ENCODE assay signal across 13 mouse cellular contexts in genomic region chr3:37378412-37378811, GRCm38 (mm10). TPM values are rescaled to one million over a fixed set of nuclear protein-coding genes. Genes with fewer than 3 reads are reported as not detected.
DNase-seq lines count a peak whose midpoint lies in the region; ATAC-seq and TF ChIP-seq lines count a peak whose summit lies in the region.
"Had no signal": no experiment of that assay in that cellular context is flagged by ENCODE, and none has a peak within 500 bp of the region (broad histone marks: within the 10 kb centered on the region; RNA-seq: fewer than 3 reads in every experiment).

No protein-coding gene starts in this region.

- 69% methylated on average over 6 of the region's 6 CpGs for WGBS in hindbrain, postnatal 0 days
- 79% methylated on average over 6 of the region's 6 CpGs for WGBS in hindbrain, embryonic 10.5 days
- WGBS in kidney, embryonic 16.5 days = 38% methylated on average over 6 of the region's 6 CpGs

- no peak overlapping the region for H3K27ac ChIP-seq in hindbrain, postnatal 0 days
- no peak overlapping the region for H3K27ac ChIP-seq in hindbrain, embryonic 10.5 days
- peak overlapping the region; percentile 40; the same call in 1 of the 2 replicates for H3K27ac ChIP-seq in kidney, embryonic 16.5 days (ENCODE audit: low read length)

- no peak overlapping the region for H3K4me3 ChIP-seq in hindbrain, postnatal 0 days (ENCODE audit: low read length)
- H3K4me3 ChIP-seq in hindbrain, embryonic 10.5 days = no peak overlapping the region
- no peak overlapping the region for H3K4me3 ChIP-seq in kidney, embryonic 16.5 days (ENCODE audit: low read length)

- no peak for DNase-seq in hindbrain, postnatal 0 days (ENCODE audit: low spot score)
- DNase-seq in hindbrain, embryonic 10.5 days (ENCODE audit: low spot score) = no peak
- DNase-seq in adrenal gland, postnatal 14 days = peak; percentile 58
- DNase-seq in lung, postnatal 25 days (ENCODE audit: low spot score) = peak; percentile 53
- no peak for DNase-seq in urinary bladder, adult 2 months (ENCODE audit: low spot score)
- DNase-seq in retina, embryonic 14.5 days (ENCODE audit: low spot score) = no peak
- DNase-seq in left cerebral cortex, postnatal 36 days (ENCODE audit: low spot score in 2 of 2) = no peak
- DNase-seq: cerebellum, postnatal 10 days; liver; midbrain, embryonic 14.5 days had no signal

- H3K4me1 ChIP-seq in hindbrain, postnatal 0 days (ENCODE audit: insufficient read depth, low read length) = 0 out of 2 replicates have a peak, but pooled peaks cover 3% of the 10 kb centered on the region
- H3K4me1 ChIP-seq in hindbrain, embryonic 10.5 days (replicated peaks) = peaks cover 5% of the 10 kb centered on the region; the same call in 1 of the 2 replicates
- H3K4me1 ChIP-seq in kidney, embryonic 16.5 days (ENCODE audit: insufficient read depth, low read length) = peaks cover 25% of the 10 kb centered on the region

- peak; percentile 55; the same call in 1 of the 2 replicates for ATAC-seq in hindbrain, postnatal 0 days
- peak; percentile 85 for ATAC-seq in kidney, embryonic 16.5 days (ENCODE audit: low FRiP score, low TSS enrichment)
- ATAC-seq: intestine, postnatal 0 days had no signal

- no peaks in the 10 kb centered on the region for H3K36me3 ChIP-seq in hindbrain, postnatal 0 days (ENCODE audit: insufficient read depth, low read length)
- H3K36me3 ChIP-seq in hindbrain, embryonic 10.5 days = no peaks in the 10 kb centered on the region
- no peaks in the 10 kb centered on the region for H3K36me3 ChIP-seq in kidney, embryonic 16.5 days (ENCODE audit: insufficient read depth, low read length)

- H3K27me3 ChIP-seq in hindbrain, postnatal 0 days (ENCODE audit: insufficient read depth, low read length) = no peaks in the 10 kb centered on the region
- H3K27me3 ChIP-seq in hindbrain, embryonic 10.5 days (ENCODE audit: insufficient read depth, poor library complexity, severe bottlenecking) = no peaks in the 10 kb centered on the region
- no peaks in the 10 kb centered on the region for H3K27me3 ChIP-seq in kidney, embryonic 16.5 days (ENCODE audit: insufficient read depth, low read length)

- no peak overlapping the region for H3K9ac ChIP-seq in hindbrain, postnatal 0 days (replicated peaks; ENCODE audit: low read length)
- no peak overlapping the region for H3K9ac ChIP-seq in kidney, embryonic 16.5 days (replicated peaks; ENCODE audit: low read length)

- H3K9me3 ChIP-seq in hindbrain, postnatal 0 days (ENCODE audit: low read length) = no peaks in the 10 kb centered on the region
- H3K9me3 ChIP-seq in hindbrain, embryonic 10.5 days = no peaks in the 10 kb centered on the region
- H3K9me3 ChIP-seq in kidney, embryonic 16.5 days (ENCODE audit: low read length) = no peaks in the 10 kb centered on the region

- no peak overlapping the region for H3K4me2 ChIP-seq in hindbrain, postnatal 0 days (ENCODE audit: low read depth, low read length)
- H3K4me2 ChIP-seq in kidney, embryonic 16.5 days (replicated peaks; ENCODE audit: low read depth, low read length) = no peak overlapping the region

- no peak for TF ChIP-seq CTCF in hindbrain, postnatal 0 days (IDR thresholded peaks at IDR 0.05; ENCODE audit: low read depth)

- intact Hi-C loops in left cerebral cortex, postnatal 36 days (cut with DNase I) = no loop called here

RNA-seq across cellular contexts. Expression of gene Fgf2, which starts 30.3 kb away (rescaled TPM):
- total RNA-seq in hindbrain, postnatal 0 days (2014; rRNA removed) = 2.9 and 3.7 TPM in 2 replicates
- polyA plus RNA-seq in hindbrain, postnatal 0 days (2015; fragmentation: Nextera tagmentation; extraction: Ambion mirVana) = 0.95 and 1.1 TPM in 2 replicates
- polyA plus RNA-seq in hindbrain, embryonic 10.5 days (2016; fragmentation: Nextera tagmentation; extraction: Ambion mirVana) = 0.26 and 0.38 TPM in 2 replicates
- 2.9 and 3.4 TPM in 2 replicates for total RNA-seq in adrenal gland, postnatal 14 days (2021)
- 1.4 and 1.6 TPM in 2 replicates for polyA plus RNA-seq in kidney, embryonic 16.5 days (2015; fragmentation: Nextera tagmentation; extraction: Ambion mirVana)
- 6.1 and 7.0 TPM in 2 replicates for polyA plus RNA-seq in urinary bladder, adult 2 months (2012; rRNA removed)
- 1 to 10 TPM; 3.6 to 4.2 TPM for total RNA-seq in left cerebral cortex, postnatal 36 days (2021)
- total RNA-seq: granulocyte monocyte progenitor cell, adult 5-6 weeks had no signal

RNA-seq across cellular contexts. Expression of gene Spata5, which starts 41.3 kb away (rescaled TPM):
- total RNA-seq in hindbrain, postnatal 0 days (2014; rRNA removed) = 12.2 and 13.2 TPM in 2 replicates
- polyA plus RNA-seq in hindbrain, postnatal 0 days (2015; fragmentation: Nextera tagmentation; extraction: Ambion mirVana) = 18.8 and 22.9 TPM in 2 replicates
- 43.4 and 44.1 TPM in 2 replicates for polyA plus RNA-seq in hindbrain, embryonic 10.5 days (2016; fragmentation: Nextera tagmentation; extraction: Ambion mirVana)
- 32.2 and 34.1 TPM in 2 replicates for total RNA-seq in adrenal gland, postnatal 14 days (2021)
- polyA plus RNA-seq in kidney, embryonic 16.5 days (2015; fragmentation: Nextera tagmentation; extraction: Ambion mirVana) = 41.5 and 43.4 TPM in 2 replicates
- polyA plus RNA-seq in urinary bladder, adult 2 months (2012; rRNA removed) = 6.2 and 8.1 TPM in 2 replicates
- total RNA-seq in left cerebral cortex, postnatal 36 days (2021) = 10 to 100 TPM; 21.5 to 25.4 TPM

RNA-seq across cellular contexts. Expression of gene Nudt6, which starts 41.6 kb away (rescaled TPM):
- 0.93 and 2.1 TPM in 2 replicates for total RNA-seq in hindbrain, postnatal 0 days (2014; rRNA removed)
- 8.7 and 10.1 TPM in 2 replicates for polyA plus RNA-seq in hindbrain, postnatal 0 days (2015; fragmentation: Nextera tagmentation; extraction: Ambion mirVana)
- 3.4 and 4.9 TPM in 2 replicates for polyA plus RNA-seq in hindbrain, embryonic 10.5 days (2016; fragmentation: Nextera tagmentation; extraction: Ambion mirVana)
- 20.4 and 27.4 TPM in 2 replicates for total RNA-seq in adrenal gland, postnatal 14 days (2021)
- polyA plus RNA-seq in kidney, embryonic 16.5 days (2015; fragmentation: Nextera tagmentation; extraction: Ambion mirVana) = 7.7 and 8.4 TPM in 2 replicates
- 12.8 and 13.4 TPM in 2 replicates for polyA plus RNA-seq in urinary bladder, adult 2 months (2012; rRNA removed)
- total RNA-seq in left cerebral cortex, postnatal 36 days (2021) = 1 to 10 TPM; 6.8 to 8.8 TPM

Comparison
In these comparisons a context has a peak if more than half of its experiments do, and no peak if none do; other contexts are left out.
1. DNase-seq: peak in adrenal gland, postnatal 14 days (single experiment) and lung, postnatal 25 days (single experiment); none in hindbrain, postnatal 0 days (single experiment), hindbrain, embryonic 10.5 days (single experiment), urinary bladder, adult 2 months (single experiment), retina, embryonic 14.5 days (single experiment) and left cerebral cortex, postnatal 36 days (0 of 2).